Comparison of ENCODE assay signal across 8 mouse cellular contexts in genomic region chr4:116720343-116721097, GRCm38 (mm10). TPM values are rescaled to one million over a fixed set of nuclear protein-coding genes. Genes with fewer than 3 reads are reported as not detected.
DNase-seq lines count a peak whose midpoint lies in the region; ATAC-seq and TF ChIP-seq lines count a peak whose summit lies in the region.

Tesk2 (plus strand) TSS chr4:116720948.

- peak within 1 kb of the TSS; percentile 88 for H3K9ac ChIP-seq in heart, embryonic 12.5 days
- peak within 1 kb of the TSS; percentile 80 for H3K9ac ChIP-seq in kidney, postnatal 0 days (ENCODE audit: low read depth, low read length)
- peak within 1 kb of the TSS; percentile 80 for H3K9ac ChIP-seq in liver, embryonic 11.5 days (ENCODE audit: low read depth, low read length)
- peak within 1 kb of the TSS; percentile 87 for H3K9ac ChIP-seq in stomach, embryonic 14.5 days (replicated peaks; ENCODE audit: low read depth, low read length)

- DNase-seq in CD4-positive helper T cell, adult 2 months (ENCODE audit: low read depth, low spot score) = peak; percentile 96
- peak; percentile 95 for DNase-seq in brain, embryonic 18.5 days (ENCODE audit: low read depth, low spot score)
- DNase-seq in kidney, postnatal 0 days (ENCODE audit: low spot score) = peak; percentile 100
- peak; percentile 90 for DNase-seq in liver, embryonic 11.5 days (ENCODE audit: low spot score)
- DNase-seq in naive thymus-derived CD4-positive, alpha-beta T cell, adult 2 months (ENCODE audit: low read depth) = peak; percentile 95

- no peak; the same call in 1 of the 2 replicates for TF ChIP-seq CTCF in kidney, postnatal 0 days (IDR thresholded peaks at IDR 0.05; ENCODE audit: low read depth)

- no peaks in the 10 kb centered on the region for H3K27me3 ChIP-seq in heart, embryonic 12.5 days (replicated peaks)
- H3K27me3 ChIP-seq in kidney, postnatal 0 days (ENCODE audit: insufficient read depth, low read length) = no peaks in the 10 kb centered on the region
- no peaks in the 10 kb centered on the region for H3K27me3 ChIP-seq in liver, embryonic 11.5 days (replicated peaks; ENCODE audit: control insufficient read depth, insufficient read depth, low read length)
- no peaks in the 10 kb centered on the region for H3K27me3 ChIP-seq in stomach, embryonic 14.5 days (ENCODE audit: control insufficient read depth, insufficient read depth, low read length)

- under 1% methylated on average over 29 of the region's 34 CpGs for WGBS in heart, embryonic 12.5 days
- WGBS in kidney, postnatal 0 days = under 1% methylated on average over 34 of the region's 34 CpGs
- under 1% methylated on average over 34 of the region's 34 CpGs for WGBS in liver, embryonic 11.5 days
- WGBS in stomach, embryonic 14.5 days = under 1% methylated on average over 34 of the region's 34 CpGs

- H3K36me3 ChIP-seq in heart, embryonic 12.5 days = no peaks in the 10 kb centered on the region
- no peaks in the 10 kb centered on the region for H3K36me3 ChIP-seq in kidney, postnatal 0 days (ENCODE audit: insufficient read depth, low read length)
- H3K36me3 ChIP-seq in liver, embryonic 11.5 days (ENCODE audit: control insufficient read depth, insufficient read depth, low read length) = no peaks in the 10 kb centered on the region
- H3K36me3 ChIP-seq in stomach, embryonic 14.5 days (ENCODE audit: control insufficient read depth, insufficient read depth, low read length) = no peaks in the 10 kb centered on the region

- ATAC-seq in erythroid progenitor cell, adult 5-6 weeks (replicated peaks; ENCODE audit: low FRiP score, poor library complexity, severe bottlenecking) = peak; percentile 95
- peak; percentile 100 for ATAC-seq in heart, embryonic 12.5 days (ENCODE audit: insufficient number of reproducible peaks, low FRiP score)
- ATAC-seq in kidney, postnatal 0 days (replicated peaks; ENCODE audit: low FRiP score, low read depth) = peak; percentile 97
- ATAC-seq in liver, embryonic 11.5 days (replicated peaks; ENCODE audit: low FRiP score) = peak; percentile 97
- peak; percentile 98 for ATAC-seq in stomach, embryonic 14.5 days (ENCODE audit: insufficient number of reproducible peaks, insufficient read depth, low FRiP score, low read depth)

- no peaks in the 10 kb centered on the region for H3K9me3 ChIP-seq in heart, embryonic 12.5 days (replicated peaks)
- no peaks in the 10 kb centered on the region for H3K9me3 ChIP-seq in kidney, postnatal 0 days (replicated peaks; ENCODE audit: low read length)
- H3K9me3 ChIP-seq in liver, embryonic 11.5 days (ENCODE audit: control insufficient read depth, low read length) = no peaks in the 10 kb centered on the region
- no peaks in the 10 kb centered on the region for H3K9me3 ChIP-seq in stomach, embryonic 14.5 days (ENCODE audit: control insufficient read depth, low read depth, low read length)

- H3K4me3 ChIP-seq in heart, embryonic 12.5 days = peak within 1 kb of the TSS; percentile 90
- peak within 1 kb of the TSS; percentile 85 for H3K4me3 ChIP-seq in kidney, postnatal 0 days (replicated peaks; ENCODE audit: low read depth, low read length)
- H3K4me3 ChIP-seq in liver, embryonic 11.5 days (ENCODE audit: low read depth, low read length) = peak within 1 kb of the TSS; percentile 82
- peak within 1 kb of the TSS; percentile 76 for H3K4me3 ChIP-seq in stomach, embryonic 14.5 days (ENCODE audit: low read depth, low read length)

- peak within 1 kb of the TSS; percentile 93 for H3K4me2 ChIP-seq in heart, embryonic 12.5 days
- H3K4me2 ChIP-seq in kidney, postnatal 0 days (ENCODE audit: low read length) = peak within 1 kb of the TSS; percentile 95
- peak within 1 kb of the TSS; percentile 95 for H3K4me2 ChIP-seq in liver, embryonic 11.5 days
- peak within 1 kb of the TSS; percentile 76 for H3K4me2 ChIP-seq in stomach, embryonic 14.5 days (replicated peaks; ENCODE audit: low read depth, low read length)

- H3K27ac ChIP-seq in heart, embryonic 12.5 days (ENCODE audit: poor library complexity, severe bottlenecking) = peak within 1 kb of the TSS; percentile 84
- peak within 1 kb of the TSS; percentile 77 for H3K27ac ChIP-seq in kidney, postnatal 0 days
- H3K27ac ChIP-seq in liver, embryonic 11.5 days (ENCODE audit: low read depth, low read length) = peak within 1 kb of the TSS; percentile 59
- H3K27ac ChIP-seq in stomach, embryonic 14.5 days (ENCODE audit: low read length) = peak within 1 kb of the TSS; percentile 90

- peaks cover 9% of the 10 kb centered on the region for H3K4me1 ChIP-seq in heart, embryonic 12.5 days (replicated peaks)
- H3K4me1 ChIP-seq in kidney, postnatal 0 days (replicated peaks; ENCODE audit: insufficient read depth, low read length) = 0 out of 2 replicates have a peak, but pooled peaks cover 3% of the 10 kb centered on the region
- 0 out of 2 replicates have a peak, but pooled peaks cover 4% of the 10 kb centered on the region for H3K4me1 ChIP-seq in liver, embryonic 11.5 days (replicated peaks; ENCODE audit: control insufficient read depth, insufficient read depth, low read length)
- H3K4me1 ChIP-seq in stomach, embryonic 14.5 days (ENCODE audit: control insufficient read depth, insufficient read depth, low read length) = 0 out of 2 replicates have a peak, but pooled peaks cover 4% of the 10 kb centered on the region

RNA-seq across cellular contexts. Expression of gene Tesk2, which starts in this region (rescaled TPM):
- total RNA-seq in erythroid progenitor cell, adult 5-6 weeks (2015; ENCODE audit: low replicate concordance) = 5.0 and 17.2 TPM in 2 replicates
- total RNA-seq in erythroid progenitor cell, adult 5-6 weeks (2017; ENCODE audit: low replicate concordance) = 2.8 and 3.6 TPM in 2 replicates
- polyA plus RNA-seq in heart, embryonic 12.5 days (2016; fragmentation: Nextera tagmentation; extraction: Ambion mirVana) = 2.9 and 3.1 TPM in 2 replicates
- 8.0 and 8.3 TPM in 2 replicates for polyA plus RNA-seq in kidney, postnatal 0 days (2015; fragmentation: Nextera tagmentation; extraction: Ambion mirVana)
- polyA plus RNA-seq in liver, embryonic 11.5 days (2014; fragmentation: Nextera tagmentation; extraction: Ambion mirVana) = 3.1 and 4.3 TPM in 2 replicates
- polyA plus RNA-seq in stomach, embryonic 14.5 days (2014; fragmentation: Nextera tagmentation; extraction: Ambion mirVana) = 7.5 and 9.8 TPM in 2 replicates

Comparison
In these comparisons a context has a peak if more than half of its experiments do, and no peak if none do; other contexts are left out.
1. Peak in every context shown above with its lines: DNase-seq, ATAC-seq, H3K4me3 ChIP-seq and H3K27ac ChIP-seq.